Mouse (Mus musculus): ENCODE results near the gene Magi1. TPM values are rescaled to one million over a fixed set of nuclear protein-coding genes. Genes with fewer than 3 reads are reported as not detected.

Magi1 gene
- polyA plus RNA-seq, 1 experiment from 2014 or later: 31.4 TPM

DNA sequence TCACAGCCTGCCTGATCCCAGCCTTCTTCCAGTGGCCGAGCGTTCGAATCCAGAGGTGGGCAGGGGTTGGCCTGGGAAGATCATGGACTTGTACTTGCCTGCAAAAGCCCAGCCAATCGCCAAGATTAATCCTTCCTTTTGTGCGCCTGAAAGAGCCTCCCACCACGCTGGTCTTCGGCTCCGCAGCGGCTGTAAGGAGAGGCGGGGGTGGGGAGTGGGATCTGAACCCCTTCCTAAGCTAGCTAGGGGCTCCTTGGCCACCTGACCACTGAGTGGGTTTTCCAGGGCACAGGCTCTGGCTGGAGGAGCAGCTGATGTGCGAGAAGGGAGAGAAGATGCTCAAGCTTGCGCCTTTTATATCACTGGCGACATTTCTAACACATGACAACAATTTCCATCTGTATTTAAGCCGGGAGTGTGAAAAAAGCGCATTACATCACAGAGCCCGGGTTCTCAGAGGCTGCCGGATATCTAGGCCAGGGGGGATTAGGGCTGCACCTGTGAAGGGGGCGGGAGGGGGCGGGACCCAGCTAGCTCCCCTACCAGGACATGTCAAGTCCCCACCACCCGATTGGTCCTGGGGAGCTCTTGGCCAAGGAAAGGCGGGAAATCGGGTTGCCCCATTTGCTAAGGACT is 370.4 kb downstream of the Magi1 start:
- 1% methylated on average over 22 of the region's 22 CpGs for WGBS
- H3K9ac ChIP-seq (replicated peaks; ENCODE audit: low read depth, low read length): peak overlapping the region; percentile 74
- peak overlapping the region; percentile 58 for H3K4me3 ChIP-seq (ENCODE audit: low read depth, low read length)
- H3K4me2 ChIP-seq (ENCODE audit: low read depth, low read length): peak overlapping the region; percentile 76
- peak; percentile 51 for ATAC-seq (ENCODE audit: low read depth)
- H3K27me3 ChIP-seq (ENCODE audit: control insufficient read depth, insufficient read depth, low read length): no peaks in the 10 kb centered on the region
- no peaks in the 10 kb centered on the region for H3K36me3 ChIP-seq (ENCODE audit: control insufficient read depth, insufficient read depth, low read length)
- no peaks in the 10 kb centered on the region for H3K9me3 ChIP-seq (ENCODE audit: control insufficient read depth, low read length)
- peak overlapping the region; percentile 87 for H3K27ac ChIP-seq (ENCODE audit: low read depth, low read length)
- peaks cover 24% of the 10 kb centered on the region for H3K4me1 ChIP-seq (ENCODE audit: control insufficient read depth, insufficient read depth, low read length)

DNA sequence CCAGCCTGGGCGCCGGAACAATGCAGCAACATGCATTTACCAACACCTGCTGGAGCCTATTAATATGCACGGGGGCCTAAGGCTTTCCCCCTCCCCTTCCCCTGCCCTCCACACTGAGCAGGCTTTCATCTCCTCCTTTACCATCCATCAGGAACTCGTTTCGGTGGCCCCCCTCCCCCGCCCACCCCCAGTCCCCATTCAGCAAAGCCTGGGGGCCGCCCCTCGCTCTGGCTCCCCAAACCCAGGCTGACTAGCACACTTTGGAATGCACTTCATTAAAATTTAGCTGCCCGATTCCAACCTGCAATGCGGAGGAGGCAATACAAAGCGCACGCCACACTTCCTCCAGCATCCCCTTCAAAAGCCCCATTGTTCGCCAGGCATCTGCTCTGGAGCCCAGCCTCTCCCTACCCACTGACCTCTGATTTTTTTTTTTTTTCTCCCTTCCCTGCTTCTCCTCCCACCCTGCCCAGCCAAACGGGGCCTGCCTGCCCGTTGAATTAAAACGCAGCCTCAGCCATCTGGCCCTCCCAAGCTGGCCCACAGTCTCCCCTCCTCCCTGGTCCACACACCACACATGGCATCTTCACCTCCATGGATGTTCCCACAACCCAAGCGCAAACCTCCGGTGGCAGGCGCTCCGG is 371.0 kb downstream of the Magi1 start:
- H3K9ac ChIP-seq (replicated peaks; ENCODE audit: low read depth, low read length): peak overlapping the region; percentile 74
- H3K9me3 ChIP-seq (ENCODE audit: control insufficient read depth, low read length): no peaks in the 10 kb centered on the region
- WGBS: under 1% methylated on average over 20 of the region's 20 CpGs

DNA sequence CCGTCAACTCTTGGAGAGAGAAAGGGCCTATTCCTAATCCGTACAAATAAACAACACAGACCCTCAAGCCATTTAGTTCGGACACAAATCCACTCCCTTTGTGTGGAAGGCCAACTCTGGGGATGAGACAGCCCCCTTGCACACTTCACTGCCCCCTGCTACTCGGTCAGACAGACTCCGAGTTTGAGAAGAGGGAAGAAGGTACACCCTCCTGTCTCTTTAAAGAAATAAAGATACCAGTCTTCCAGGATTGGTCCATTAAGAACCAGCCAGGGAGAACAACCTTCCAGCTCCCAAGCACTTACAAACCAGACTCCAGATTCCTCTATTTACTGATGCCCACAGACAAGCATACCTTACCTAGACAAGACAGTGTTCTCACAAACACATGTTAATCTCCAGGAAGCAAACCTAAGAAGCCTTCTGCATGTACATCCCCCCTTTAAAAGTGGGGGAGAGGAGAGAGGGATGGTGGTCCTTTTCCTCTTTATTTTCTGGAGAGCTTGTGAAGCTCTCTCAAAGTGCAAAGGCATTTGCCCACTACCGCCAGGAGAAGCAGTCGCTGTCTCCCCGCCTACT is 371.6 kb downstream of the Magi1 start:
- Histone ChIP-seq H3K9me3 (ENCODE audit: control insufficient read depth, low read length) (no peaks in the 10 kb centered on the region), H3K4me2 (ENCODE audit: low read depth, low read length) (peak overlapping the region; percentile 76), H3K27ac (ENCODE audit: low read depth, low read length) (peak overlapping the region; percentile 87), H3K27me3 (ENCODE audit: control insufficient read depth, insufficient read depth, low read length) (no peaks in the 10 kb centered on the region), H3K36me3 (ENCODE audit: control insufficient read depth, insufficient read depth, low read length) (no peaks in the 10 kb centered on the region), H3K4me3 (ENCODE audit: low read depth, low read length) (peak overlapping the region; percentile 58), H3K9ac (replicated peaks; ENCODE audit: low read depth, low read length) (peak overlapping the region; percentile 74), H3K4me1 (ENCODE audit: control insufficient read depth, insufficient read depth, low read length) (peaks cover 24% of the 10 kb centered on the region)
- WGBS: 3% methylated on average over 8 of the region's 8 CpGs
- peak; percentile 32 for ATAC-seq (ENCODE audit: low read depth)

More for the DNA sequence above, 371.0 kb downstream of the Magi1 start:
- Histone ChIP-seq H3K4me3 (ENCODE audit: low read depth, low read length) (peak overlapping the region; percentile 58), H3K4me2 (ENCODE audit: low read depth, low read length) (peak overlapping the region; percentile 76), H3K36me3 (ENCODE audit: control insufficient read depth, insufficient read depth, low read length) (no peaks in the 10 kb centered on the region), H3K27ac (ENCODE audit: low read depth, low read length) (peak overlapping the region; percentile 87), H3K4me1 (ENCODE audit: control insufficient read depth, insufficient read depth, low read length) (peaks cover 24% of the 10 kb centered on the region), H3K27me3 (ENCODE audit: control insufficient read depth, insufficient read depth, low read length) (no peaks in the 10 kb centered on the region)
- peak; percentile 89 for ATAC-seq (ENCODE audit: low read depth)

DNA sequence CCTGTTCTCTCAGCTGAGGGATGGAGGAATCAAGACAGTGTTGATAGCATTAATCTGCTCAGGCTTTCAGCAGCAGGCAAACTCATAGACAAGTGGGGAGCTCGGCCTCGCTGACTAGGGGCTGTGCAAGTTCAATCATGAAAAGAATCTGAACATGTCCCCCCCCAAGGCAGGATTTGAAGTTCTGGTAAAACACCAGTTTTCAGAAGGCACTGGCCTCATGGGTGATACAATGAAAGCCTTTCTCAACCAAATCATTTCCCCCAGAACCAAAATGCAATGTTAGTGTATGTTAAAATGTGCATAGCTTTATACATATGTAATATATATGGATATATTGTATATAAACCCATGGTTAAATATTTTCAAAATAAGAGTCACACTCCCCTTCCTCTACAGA is 372.3 kb downstream of the Magi1 start:
- H3K27ac ChIP-seq (ENCODE audit: low read depth, low read length): peak overlapping the region; percentile 87; the same call in 1 of the 2 replicates
- no peaks in the 10 kb centered on the region for H3K27me3 ChIP-seq (ENCODE audit: control insufficient read depth, insufficient read depth, low read length)
- H3K9me3 ChIP-seq (ENCODE audit: control insufficient read depth, low read length): no peaks in the 10 kb centered on the region
- H3K4me2 ChIP-seq (ENCODE audit: low read depth, low read length): peak overlapping the region; percentile 76
- WGBS: 35% methylated on average over 2 of the region's 2 CpGs
- no peak for ATAC-seq (ENCODE audit: low read depth)
- H3K4me1 ChIP-seq (ENCODE audit: control insufficient read depth, insufficient read depth, low read length): peaks cover 24% of the 10 kb centered on the region
- no peaks in the 10 kb centered on the region for H3K36me3 ChIP-seq (ENCODE audit: control insufficient read depth, insufficient read depth, low read length)
- peak overlapping the region; percentile 74 for H3K9ac ChIP-seq (replicated peaks; ENCODE audit: low read depth, low read length)
- peak overlapping the region; percentile 58 for H3K4me3 ChIP-seq (ENCODE audit: low read depth, low read length)

DNA sequence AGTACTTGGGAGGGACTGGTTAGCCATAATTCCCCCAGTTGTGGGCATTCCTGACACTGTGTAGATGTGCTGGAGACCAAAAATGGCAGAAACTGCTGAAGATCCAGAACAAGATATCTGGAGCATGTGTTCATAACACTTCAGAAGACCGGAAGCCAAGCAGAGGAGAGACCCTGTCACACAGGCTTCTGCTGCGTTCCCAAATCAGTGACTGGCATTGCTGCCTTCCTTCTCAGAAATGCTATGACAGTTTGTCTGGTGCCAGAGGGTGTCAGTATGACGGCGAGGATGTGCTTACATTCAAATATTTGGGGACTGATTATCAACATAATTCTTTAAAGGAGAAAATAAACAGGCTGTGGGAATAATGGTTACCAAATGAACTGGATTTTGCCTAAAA is 373.7 kb downstream of the Magi1 start:
- no peak for ATAC-seq (ENCODE audit: low read depth)
- H3K4me3 ChIP-seq (ENCODE audit: low read depth, low read length): no peak overlapping the region
- no peak overlapping the region for H3K9ac ChIP-seq (replicated peaks; ENCODE audit: low read depth, low read length)
- peaks cover 24% of the 10 kb centered on the region for H3K4me1 ChIP-seq (ENCODE audit: control insufficient read depth, insufficient read depth, low read length)
- H3K9me3 ChIP-seq (ENCODE audit: control insufficient read depth, low read length): no peaks in the 10 kb centered on the region
- H3K27me3 ChIP-seq (ENCODE audit: control insufficient read depth, insufficient read depth, low read length): no peaks in the 10 kb centered on the region
- peak overlapping the region; percentile 76; the same call in 1 of the 2 replicates for H3K4me2 ChIP-seq (ENCODE audit: low read depth, low read length)
- 79% methylated on average over 4 of the region's 4 CpGs for WGBS
- H3K27ac ChIP-seq (ENCODE audit: low read depth, low read length): no peak overlapping the region
- H3K36me3 ChIP-seq (ENCODE audit: control insufficient read depth, insufficient read depth, low read length): no peaks in the 10 kb centered on the region

DNA sequence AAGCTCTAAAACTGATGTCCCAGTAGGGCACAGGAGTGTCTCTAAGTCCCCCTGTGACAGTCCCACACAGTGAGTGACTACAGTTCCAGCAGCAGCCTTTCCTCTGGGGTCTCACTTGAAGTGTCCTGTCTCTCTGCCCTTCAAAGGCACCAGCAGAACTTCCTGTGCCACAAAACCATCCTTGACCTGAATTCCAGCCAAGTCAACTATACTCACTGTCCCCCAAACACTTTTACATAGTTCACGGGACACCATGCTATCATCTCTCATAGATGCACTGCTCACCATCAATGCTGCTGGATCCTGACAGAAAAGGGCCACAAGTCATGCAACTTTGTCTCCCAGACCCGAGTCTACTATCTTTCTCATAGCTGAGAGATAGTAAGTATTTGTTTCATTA is 378.7 kb downstream of the Magi1 start:
- H3K4me3 ChIP-seq (ENCODE audit: low read depth, low read length): no peak overlapping the region
- no peak overlapping the region for H3K27ac ChIP-seq (ENCODE audit: low read depth, low read length)
- WGBS: 93% methylated on average over 2 of the region's 2 CpGs
- H3K36me3 ChIP-seq (ENCODE audit: control insufficient read depth, insufficient read depth, low read length): no peaks in the 10 kb centered on the region
- no peak overlapping the region for H3K4me2 ChIP-seq (ENCODE audit: low read depth, low read length)
- H3K9ac ChIP-seq (replicated peaks; ENCODE audit: low read depth, low read length): no peak overlapping the region
- H3K9me3 ChIP-seq (ENCODE audit: control insufficient read depth, low read length): no peaks in the 10 kb centered on the region
- peaks cover 4% of the 10 kb centered on the region; the same call in 1 of the 2 replicates for H3K4me1 ChIP-seq (ENCODE audit: control insufficient read depth, insufficient read depth, low read length)
- no peak for ATAC-seq (ENCODE audit: low read depth)
- no peaks in the 10 kb centered on the region for H3K27me3 ChIP-seq (ENCODE audit: control insufficient read depth, insufficient read depth, low read length)

DNA sequence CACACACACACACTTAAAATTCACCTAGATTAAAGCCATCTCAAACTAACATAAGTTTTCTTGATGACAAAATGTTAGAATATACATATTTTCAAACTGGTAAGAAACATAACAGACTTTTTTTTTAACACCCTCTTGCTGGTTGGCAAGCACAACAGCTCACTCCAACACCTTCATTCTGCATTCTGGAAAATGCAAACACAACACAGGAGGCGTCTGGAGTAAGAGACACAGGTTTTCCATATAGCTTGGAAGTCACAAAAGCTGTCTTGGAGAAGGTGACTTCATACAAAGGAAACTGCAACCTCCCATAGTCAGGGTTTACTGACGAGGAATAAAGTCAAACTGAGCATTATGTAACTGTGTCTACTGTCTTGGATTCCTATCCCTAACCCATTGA is 381.5 kb downstream of the Magi1 start:
- Histone ChIP-seq H3K4me3 (ENCODE audit: low read depth, low read length) (no peak overlapping the region), H3K4me2 (ENCODE audit: low read depth, low read length) (no peak overlapping the region), H3K9ac (replicated peaks; ENCODE audit: low read depth, low read length) (no peak overlapping the region), H3K4me1 (ENCODE audit: control insufficient read depth, insufficient read depth, low read length) (no peaks in the 10 kb centered on the region), H3K27me3 (ENCODE audit: control insufficient read depth, insufficient read depth, low read length) (no peaks in the 10 kb centered on the region), H3K9me3 (ENCODE audit: control insufficient read depth, low read length) (no peaks in the 10 kb centered on the region), H3K36me3 (ENCODE audit: control insufficient read depth, insufficient read depth, low read length) (no peaks in the 10 kb centered on the region), H3K27ac (ENCODE audit: low read depth, low read length) (no peak overlapping the region)
- WGBS: 88% methylated on average over 2 of the region's 2 CpGs
- no peak for ATAC-seq (ENCODE audit: low read depth)

DNA sequence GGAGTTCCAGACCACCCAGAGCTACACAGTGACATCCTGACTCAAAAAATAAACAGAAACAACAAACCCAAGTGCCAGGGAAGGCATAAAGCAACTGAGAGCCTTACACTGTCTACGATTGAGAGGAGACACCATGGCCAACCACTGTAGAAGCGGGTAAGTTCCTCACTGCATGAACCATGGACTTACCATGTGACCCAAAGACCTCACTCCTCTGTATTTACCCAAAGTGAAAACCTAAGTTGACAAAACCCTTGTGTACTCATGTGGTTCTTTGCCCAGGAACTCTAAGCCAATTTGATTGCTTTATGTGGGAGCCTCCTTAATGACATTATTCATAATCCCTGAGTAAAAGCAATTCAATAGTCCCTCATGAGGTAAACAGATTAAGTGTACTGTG is 382.3 kb downstream of the Magi1 start:
- Histone ChIP-seq H3K36me3 (ENCODE audit: control insufficient read depth, insufficient read depth, low read length) (no peaks in the 10 kb centered on the region), H3K9ac (replicated peaks; ENCODE audit: low read depth, low read length) (no peak overlapping the region), H3K27ac (ENCODE audit: low read depth, low read length) (no peak overlapping the region), H3K4me2 (ENCODE audit: low read depth, low read length) (no peak overlapping the region), H3K4me1 (ENCODE audit: control insufficient read depth, insufficient read depth, low read length) (no peaks in the 10 kb centered on the region), H3K9me3 (ENCODE audit: control insufficient read depth, low read length) (no peaks in the 10 kb centered on the region), H3K4me3 (ENCODE audit: low read depth, low read length) (no peak overlapping the region), H3K27me3 (ENCODE audit: control insufficient read depth, insufficient read depth, low read length) (no peaks in the 10 kb centered on the region)
- no peak for ATAC-seq (ENCODE audit: low read depth)
- WGBS: 96% methylated on average over 2 of the region's 2 CpGs

DNA sequence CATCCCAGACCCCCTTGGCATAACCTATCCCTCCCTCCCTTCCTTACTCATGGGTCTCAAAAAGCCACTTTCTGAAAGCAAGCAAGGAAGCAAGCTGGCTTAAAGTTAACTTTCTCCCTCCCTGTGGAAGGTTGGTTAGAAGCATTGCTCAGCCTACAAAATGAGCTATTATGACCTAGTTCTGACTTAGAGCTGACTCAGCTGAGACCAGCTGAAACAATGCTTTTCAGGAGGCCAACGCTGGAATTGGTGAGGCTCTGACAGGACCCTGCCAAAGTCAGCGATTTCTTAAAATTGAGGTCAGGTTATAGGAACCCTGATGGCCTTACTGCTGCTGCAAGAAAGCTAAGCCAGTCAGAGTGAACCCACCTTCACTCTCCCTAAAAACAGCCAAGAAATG is 386.2 kb downstream of the Magi1 start:
- ATAC-seq (ENCODE audit: low read depth): no peak
- H3K9ac ChIP-seq (replicated peaks; ENCODE audit: low read depth, low read length): no peak overlapping the region
- H3K36me3 ChIP-seq (ENCODE audit: control insufficient read depth, insufficient read depth, low read length): no peaks in the 10 kb centered on the region
- no peak overlapping the region for H3K4me2 ChIP-seq (ENCODE audit: low read depth, low read length)
- no peak overlapping the region for H3K4me3 ChIP-seq (ENCODE audit: low read depth, low read length)
- no peak overlapping the region for H3K27ac ChIP-seq (ENCODE audit: low read depth, low read length)
- WGBS: 68% methylated on average over 2 of the region's 2 CpGs
- no peaks in the 10 kb centered on the region for H3K27me3 ChIP-seq (ENCODE audit: control insufficient read depth, insufficient read depth, low read length)
- no peaks in the 10 kb centered on the region for H3K4me1 ChIP-seq (ENCODE audit: control insufficient read depth, insufficient read depth, low read length)
- no peaks in the 10 kb centered on the region for H3K9me3 ChIP-seq (ENCODE audit: control insufficient read depth, low read length)
